Mouse (Mus musculus) activated CD4-positive, CD25-positive, alpha-beta regulatory T cell, adult 9 weeks (primary cell): Measurements from ENCODE around the gene Gm10643. TPM values are rescaled to one million over a fixed set of nuclear protein-coding genes. Genes with fewer than 3 reads are reported as not detected.

ENCODE experiments used
- polyA plus RNA-seq: library from polyadenylated mRNA; unstranded; fragments of 100-300 nt; shearing (Covaris generic); gene quantifications from one replicate; pipeline ENCODE4 v1.2.1, GENCODE M21; 2017

Gm10643 gene
- polyA plus RNA-seq = 1.1 TPM

DNA sequence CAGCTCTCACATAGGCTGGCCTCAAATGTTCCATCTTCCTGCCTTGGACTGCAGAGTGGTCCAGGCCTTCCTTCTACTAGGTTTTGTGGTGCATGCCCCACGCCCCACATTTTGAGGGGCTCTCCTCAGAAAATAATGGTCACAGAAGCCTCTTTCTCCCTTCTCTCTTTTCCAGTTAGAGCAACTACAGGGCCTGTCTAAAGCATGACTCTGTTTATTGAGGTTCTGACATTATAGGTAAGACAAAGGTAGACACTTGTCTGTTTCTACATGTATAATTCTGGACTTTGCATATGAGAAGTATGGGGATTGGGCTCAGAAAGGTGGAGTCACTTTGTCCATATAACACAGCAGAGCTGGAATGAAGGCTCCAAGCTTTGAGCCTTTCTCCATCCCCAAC is at the start of gene Gm10643:
Gene Gm10643 (minus strand): TSS at position 101 of the 400 bp plus-strand sequence.

DNA sequence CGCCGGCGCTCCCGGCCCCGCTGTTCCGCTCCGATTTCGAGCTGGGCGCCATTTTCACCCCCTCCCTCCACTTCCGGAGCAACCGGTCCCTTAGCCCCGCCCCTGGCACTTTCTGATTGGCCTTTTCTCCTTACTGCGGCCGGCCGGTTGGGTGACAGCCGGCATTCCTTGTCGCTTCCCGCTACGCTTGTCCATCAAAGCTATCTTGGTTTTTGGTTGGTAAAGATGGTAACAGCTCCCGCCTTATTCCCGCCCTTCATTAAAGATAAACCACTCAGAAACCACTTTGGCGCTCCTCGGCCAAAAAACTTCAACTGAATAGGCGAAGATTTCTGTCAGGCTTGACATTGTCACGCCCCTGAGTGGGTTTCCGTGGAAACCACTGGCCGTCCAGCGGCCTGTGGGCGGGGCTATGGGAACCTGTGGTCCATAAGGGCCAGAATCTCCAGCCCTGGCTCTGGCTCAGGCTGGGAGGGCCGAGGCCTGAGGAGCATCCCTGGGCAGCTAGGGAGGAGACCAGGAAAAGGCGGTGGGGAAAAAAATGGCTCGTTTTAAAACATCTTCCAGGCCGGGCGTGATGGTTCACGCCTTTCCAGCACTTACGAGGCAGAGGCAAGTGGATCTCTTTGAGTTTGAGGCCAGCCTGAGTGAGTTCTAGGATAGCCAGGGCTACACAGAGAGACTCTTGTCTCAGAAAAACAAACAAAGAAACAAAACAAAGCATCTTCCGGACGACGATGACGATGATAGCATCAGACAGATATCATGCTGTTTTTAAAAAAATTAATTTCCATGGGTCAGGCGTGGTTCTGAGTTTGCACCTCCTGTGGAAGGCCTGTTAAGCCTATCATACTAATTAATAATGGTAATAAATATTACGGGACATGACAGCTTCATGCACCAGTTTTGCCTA is 40.0 kb upstream of the Gm10643 start, which contains the start of gene Dcaf15:
Gene Dcaf15 (minus strand): TSS at position 72 of the 913 bp plus-strand sequence.

DNA sequence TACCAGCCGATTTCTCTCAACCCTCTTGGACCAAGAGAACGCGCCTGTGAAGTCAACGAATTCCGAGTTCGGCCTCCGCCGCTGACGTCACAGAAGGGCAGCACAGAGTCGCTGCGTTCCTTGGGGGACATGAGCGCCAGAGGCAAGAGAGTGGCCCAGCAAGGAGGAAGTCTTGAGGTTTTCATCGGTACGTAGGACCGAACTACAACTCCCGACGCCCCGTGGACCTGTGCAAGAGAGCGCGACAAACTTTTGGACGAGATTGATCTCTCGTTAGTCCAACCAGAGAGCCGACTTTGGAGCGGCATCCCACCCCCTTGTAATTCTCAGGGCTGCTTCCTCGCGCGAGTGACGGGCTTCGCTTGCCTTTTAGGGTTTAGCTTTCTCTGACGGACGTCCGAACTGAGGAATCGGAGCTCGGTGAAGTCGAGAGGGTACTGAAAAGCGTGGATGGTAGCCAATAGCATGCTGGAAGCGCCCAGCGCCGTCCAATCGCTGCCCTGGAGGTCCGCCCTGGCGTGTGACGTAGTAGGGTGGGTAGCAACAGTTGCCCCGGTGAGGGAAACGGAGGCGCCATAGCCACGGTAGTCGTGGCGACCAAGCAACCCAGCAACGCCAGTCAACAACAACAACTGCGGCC is 1.5 kb upstream of the Gm10643 start, which contains the start of gene Rfx1:
Gene Rfx1 (plus strand): TSS at position 544 of the 640 bp plus-strand sequence.

DNA sequence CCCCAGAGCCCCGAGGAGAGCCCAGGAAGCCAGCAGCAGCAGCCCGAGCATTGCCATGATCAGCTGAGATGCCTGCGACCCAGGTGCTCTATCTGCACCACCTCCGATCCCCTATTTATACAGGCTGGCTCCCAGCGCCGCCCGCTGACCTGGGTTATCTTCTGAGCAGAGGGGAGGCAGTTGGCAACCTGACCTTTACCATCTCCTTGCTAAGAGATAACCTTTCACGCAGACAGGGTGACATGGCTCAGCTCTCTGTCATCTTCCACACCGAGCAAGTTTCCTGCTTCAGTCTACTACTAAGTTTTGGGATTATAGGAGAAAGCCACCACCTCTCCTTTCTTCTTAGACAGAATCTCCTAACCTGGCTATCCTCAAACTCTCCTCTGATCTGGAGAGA is 20.0 kb downstream of the Gm10643 start, which contains the start of gene Rln3:
Gene Rln3 (minus strand): TSS at position 101 of the 400 bp plus-strand sequence.

DNA sequence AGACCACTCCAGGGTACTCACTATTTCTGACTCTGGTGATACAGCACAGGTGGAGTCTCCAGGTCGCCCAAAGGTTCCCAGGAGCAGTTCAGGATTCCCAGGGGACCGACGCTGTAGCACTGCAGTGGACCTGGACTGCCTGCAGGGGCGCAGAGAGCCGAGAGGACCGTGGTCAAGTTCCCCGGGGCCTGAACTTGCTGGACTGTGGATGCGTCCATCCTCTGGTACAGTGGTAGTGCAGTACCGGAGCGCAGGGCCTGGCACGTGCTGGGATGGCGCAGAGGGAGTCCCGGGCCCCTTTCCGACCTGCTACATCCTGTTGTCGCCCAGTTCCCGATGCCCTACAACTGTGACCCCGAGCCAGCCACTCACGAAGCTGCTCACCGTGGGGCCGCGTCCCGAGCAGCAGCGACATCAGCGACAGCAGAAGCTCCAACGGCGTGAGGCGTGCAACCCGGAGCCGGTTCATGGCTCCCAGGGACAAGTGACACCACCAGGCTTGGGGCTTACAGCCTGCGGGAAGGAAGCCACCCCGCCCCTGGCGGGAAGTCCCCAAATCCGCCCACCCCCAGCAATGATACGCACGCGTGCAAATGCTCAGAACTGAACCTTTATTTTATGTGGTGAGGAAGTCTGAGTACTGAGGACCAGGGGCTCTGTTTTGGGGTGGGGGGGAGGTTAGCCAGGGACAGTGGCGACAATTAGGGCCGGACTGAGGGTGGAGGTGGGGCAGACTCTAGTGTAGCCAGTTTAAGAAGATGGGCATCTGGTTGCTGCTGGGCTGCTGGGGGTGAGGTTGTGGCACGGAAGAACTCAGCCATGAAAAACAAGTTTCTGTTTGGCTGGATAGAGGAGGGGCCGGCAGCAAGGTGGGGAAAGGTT is 22.6 kb downstream of the Gm10643 start, which contains the start of gene Il27ra:
Gene Il27ra (minus strand): TSS at position 524 of the 882 bp plus-strand sequence.

DNA sequence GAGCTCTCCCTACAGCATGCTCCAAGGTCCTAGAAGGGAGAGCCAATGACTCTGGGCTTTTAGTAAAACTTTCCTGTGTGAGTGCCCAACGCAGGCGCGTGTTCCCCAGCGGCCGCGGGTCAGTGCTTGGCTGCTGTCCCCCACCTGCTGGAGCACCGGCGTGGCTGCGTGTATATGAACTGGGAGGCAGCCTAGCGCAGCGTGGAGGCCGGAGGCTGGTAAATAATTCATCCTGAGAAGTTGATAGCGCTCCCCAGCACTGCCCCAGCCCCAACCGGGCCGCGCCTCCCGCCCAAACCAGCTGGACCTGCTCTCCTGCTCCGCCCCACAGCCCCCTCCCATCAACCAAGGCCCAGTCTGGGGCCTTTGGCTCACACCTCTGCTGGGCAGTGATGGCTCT is 43.8 kb downstream of the Gm10643 start, which contains the start of gene Palm3:
Gene Palm3 (plus strand): TSS at position 376 of the 400 bp plus-strand sequence.

Other genes with a start within 250 kb of the Gm10643 start
- gene Adgrl1, start 165.0 kb downstream of the Gm10643 start, polyA plus RNA-seq = 3.8 TPM
- 0.82 TPM for gene Gm10644, start 109.9 kb downstream of the Gm10643 start, polyA plus RNA-seq
- 28.8 TPM for gene Asf1b, start 109.6 kb downstream of the Gm10643 start, polyA plus RNA-seq
- 2.7 TPM for gene Prkaca, start 92.1 kb downstream of the Gm10643 start, polyA plus RNA-seq
- 2.2 TPM for gene Samd1, start 67.5 kb downstream of the Gm10643 start, polyA plus RNA-seq
- gene 1700067K01Rik, start 63.6 kb downstream of the Gm10643 start, polyA plus RNA-seq = 0.62 TPM
- 0.75 TPM for gene 2210011C24Rik, start 53.0 kb downstream of the Gm10643 start, polyA plus RNA-seq
- gene Palm3, start 43.7 kb downstream of the Gm10643 start, polyA plus RNA-seq = 3.6 TPM
- gene Il27ra, start 22.5 kb downstream of the Gm10643 start, polyA plus RNA-seq = 383 TPM
- 189 TPM for gene Rln3, start 20.1 kb downstream of the Gm10643 start, polyA plus RNA-seq
- 42.2 TPM for gene Rfx1, start 1.7 kb upstream of the Gm10643 start, polyA plus RNA-seq
- gene Dcaf15, start 39.6 kb upstream of the Gm10643 start, polyA plus RNA-seq = 27.6 TPM
- gene Podnl1, start 60.9 kb upstream of the Gm10643 start, polyA plus RNA-seq = 22.3 TPM
- gene Cc2d1a, start 82.8 kb upstream of the Gm10643 start, polyA plus RNA-seq = 52.1 TPM
- gene 4930432K21Rik, start 82.9 kb upstream of the Gm10643 start, polyA plus RNA-seq = 1.3 TPM
- gene Nanos3, start 120.1 kb upstream of the Gm10643 start, polyA plus RNA-seq = not detected
- gene Zswim4, start 171.9 kb upstream of the Gm10643 start, polyA plus RNA-seq = 4.1 TPM
- gene D8Ertd738e, start 184.6 kb upstream of the Gm10643 start, polyA plus RNA-seq = 293 TPM
- gene Mri1, start 192.2 kb upstream of the Gm10643 start, polyA plus RNA-seq = 20.3 TPM
- 40.9 TPM for gene Ccdc130, start 205.2 kb upstream of the Gm10643 start, polyA plus RNA-seq